Mouse (Mus musculus): Measurements from ENCODE around the gene Ice1. TPM values are rescaled to one million over a fixed set of nuclear protein-coding genes. Genes with fewer than 3 reads are reported as not detected.

The Ice1 gene
- polyA plus RNA-seq, 1 experiment from 2014 or later: 10.8 TPM

DNA sequence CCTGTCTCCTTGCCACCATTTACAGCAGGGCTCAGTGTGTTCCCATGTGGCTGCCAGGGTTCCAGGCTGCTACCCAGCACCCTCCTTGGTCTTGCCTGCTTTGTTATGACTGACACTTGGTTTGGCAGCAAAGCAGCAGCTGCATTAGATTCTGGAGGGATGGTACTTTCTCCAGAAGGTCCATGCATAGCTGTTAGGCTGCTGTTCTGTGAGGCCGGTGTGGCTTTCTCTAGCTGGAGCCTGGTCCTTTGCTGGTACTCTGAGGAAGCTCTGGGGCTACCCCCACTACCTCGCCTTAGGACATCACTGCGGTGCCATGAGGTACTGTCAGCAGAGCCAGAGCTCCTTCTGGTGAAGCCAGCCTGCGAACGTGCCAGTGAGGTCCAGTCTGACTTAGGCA lies 32.1 kb downstream of the Ice1 start:
- no peak overlapping the region for H3K9ac ChIP-seq
- H3K9me3 ChIP-seq (replicated peaks): no peaks in the 10 kb centered on the region
- no peaks in the 10 kb centered on the region for H3K27me3 ChIP-seq
- no peak for ATAC-seq (replicated peaks; ENCODE audit: insufficient number of reproducible peaks, insufficient read depth, low FRiP score, low read depth)
- H3K27ac ChIP-seq: no peak overlapping the region
- no peak overlapping the region for H3K4me2 ChIP-seq
- no peaks in the 10 kb centered on the region for H3K4me1 ChIP-seq (replicated peaks)
- H3K36me3 ChIP-seq: peaks cover 96% of the 10 kb centered on the region
- no peak overlapping the region for H3K4me3 ChIP-seq
- WGBS: 96% methylated on average over 5 of the region's 5 CpGs

DNA sequence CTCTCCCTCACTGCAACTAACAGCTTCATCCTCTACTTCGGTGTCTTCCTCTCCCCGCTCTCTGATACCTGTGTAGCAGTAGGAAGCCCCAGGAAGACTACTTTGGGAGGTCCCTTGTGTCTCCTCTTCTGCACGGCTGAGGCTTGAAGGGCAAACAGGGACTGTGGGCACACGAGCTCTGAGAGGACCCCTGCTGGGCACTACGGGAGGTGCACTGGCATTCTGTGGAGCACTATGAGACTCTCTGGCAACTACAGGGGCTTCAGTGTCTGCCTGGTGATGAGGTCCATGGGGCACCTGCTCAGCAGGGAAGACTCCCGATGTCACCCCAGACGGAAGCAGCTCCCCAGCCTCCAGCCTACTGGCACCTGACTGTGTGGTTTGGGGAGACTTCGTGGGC lies 32.7 kb downstream of the Ice1 start:
- WGBS: 84% methylated on average over 8 of the region's 8 CpGs
- H3K4me1 ChIP-seq (replicated peaks): no peaks in the 10 kb centered on the region
- ATAC-seq (replicated peaks; ENCODE audit: insufficient number of reproducible peaks, insufficient read depth, low FRiP score, low read depth): no peak
- H3K4me3 ChIP-seq: no peak overlapping the region
- no peaks in the 10 kb centered on the region for H3K27me3 ChIP-seq
- peaks cover 96% of the 10 kb centered on the region for H3K36me3 ChIP-seq
- H3K27ac ChIP-seq: no peak overlapping the region
- H3K4me2 ChIP-seq: no peak overlapping the region
- no peaks in the 10 kb centered on the region for H3K9me3 ChIP-seq (replicated peaks)
- no peak overlapping the region for H3K9ac ChIP-seq

DNA sequence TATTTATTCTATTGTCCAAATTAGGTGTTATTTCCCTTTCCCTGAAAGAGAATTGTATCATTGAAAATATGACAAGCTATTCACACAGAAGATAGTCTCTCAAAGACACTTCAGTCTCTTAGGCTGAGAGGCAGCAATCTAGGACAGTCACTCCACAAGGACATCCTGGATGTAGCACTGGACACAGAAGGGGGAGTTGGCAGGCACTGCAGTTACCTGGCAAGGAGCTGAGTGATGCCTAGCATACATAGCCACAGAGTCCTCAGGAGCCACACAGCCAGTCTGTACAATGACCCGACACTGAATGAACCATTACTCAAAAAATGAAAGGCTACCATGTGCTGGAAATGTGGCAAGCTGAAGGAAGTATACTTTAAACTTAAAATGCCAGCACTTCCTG lies 35.9 kb downstream of the Ice1 start:
- no peaks in the 10 kb centered on the region for H3K4me1 ChIP-seq (replicated peaks)
- H3K36me3 ChIP-seq: peaks cover 76% of the 10 kb centered on the region
- H3K27me3 ChIP-seq: no peaks in the 10 kb centered on the region
- no peak for ATAC-seq (replicated peaks; ENCODE audit: insufficient number of reproducible peaks, insufficient read depth, low FRiP score, low read depth)
- 82% methylated on average over 1 of the region's 1 CpGs for WGBS
- H3K4me3 ChIP-seq: no peak overlapping the region
- no peak overlapping the region for H3K9ac ChIP-seq
- no peak overlapping the region for H3K27ac ChIP-seq
- no peak overlapping the region for H3K4me2 ChIP-seq
- no peaks in the 10 kb centered on the region for H3K9me3 ChIP-seq (replicated peaks)

DNA sequence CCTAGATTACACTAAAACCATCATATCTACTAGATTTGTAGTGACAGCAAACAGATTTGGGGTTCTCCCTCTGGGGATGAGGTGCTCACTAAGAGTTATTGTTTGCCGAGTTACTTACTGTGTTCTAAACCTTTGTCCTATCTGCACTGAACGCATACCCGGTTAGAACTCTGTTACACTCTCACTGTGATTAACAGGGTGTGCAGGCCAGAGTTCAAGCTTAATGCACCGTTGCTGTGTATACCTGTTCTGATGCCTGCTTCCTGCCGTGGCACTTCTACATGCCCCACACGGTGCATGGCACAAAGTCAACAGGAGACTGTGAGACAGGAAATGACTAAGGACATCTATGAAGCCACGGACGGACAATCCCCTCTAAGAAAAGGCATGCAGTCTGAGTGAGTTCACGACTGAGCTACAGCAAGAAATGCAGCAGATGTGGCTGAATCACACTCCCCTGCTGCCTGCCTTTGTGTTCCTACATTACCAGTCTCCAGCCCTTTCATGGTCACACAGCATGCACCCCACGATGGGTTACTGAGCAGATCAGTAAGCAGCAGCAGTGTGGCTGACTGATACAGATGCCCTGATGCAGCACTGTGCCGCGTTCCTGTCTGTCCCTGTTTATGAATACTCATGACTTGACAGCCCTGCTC lies 37.3 kb downstream of the Ice1 start:
- Histone ChIP-seq H3K36me3 (peaks cover 71% of the 10 kb centered on the region), H3K4me2 (no peak overlapping the region), H3K9me3 (replicated peaks) (no peaks in the 10 kb centered on the region), H3K27ac (no peak overlapping the region), H3K4me3 (no peak overlapping the region), H3K27me3 (no peaks in the 10 kb centered on the region), H3K4me1 (replicated peaks) (no peaks in the 10 kb centered on the region), H3K9ac (no peak overlapping the region)
- no peak for ATAC-seq (replicated peaks; ENCODE audit: insufficient number of reproducible peaks, insufficient read depth, low FRiP score, low read depth)
- 78% methylated on average over 12 of the region's 12 CpGs for WGBS

DNA sequence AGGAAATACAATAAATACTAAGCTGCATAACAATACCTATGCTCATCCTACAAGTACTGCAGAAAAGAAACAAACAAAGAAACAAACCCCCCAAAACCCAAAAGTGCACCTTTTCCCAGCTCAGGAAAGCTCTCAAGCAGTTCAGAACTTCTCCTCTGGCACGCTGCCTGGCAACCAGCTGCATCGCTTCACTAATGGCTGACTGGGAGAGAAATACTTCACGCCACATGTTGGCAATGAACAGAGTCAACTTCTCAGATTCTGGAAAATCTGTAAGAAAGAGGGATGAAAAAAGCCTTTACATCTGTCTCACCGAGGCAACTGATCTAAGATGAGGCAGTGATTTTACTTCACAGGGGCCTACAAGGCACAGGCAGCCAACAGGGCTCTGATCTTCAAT lies 38.5 kb downstream of the Ice1 start:
- no peak for ATAC-seq (replicated peaks; ENCODE audit: insufficient number of reproducible peaks, insufficient read depth, low FRiP score, low read depth)
- WGBS: 78% methylated on average over 4 of the region's 4 CpGs

DNA sequence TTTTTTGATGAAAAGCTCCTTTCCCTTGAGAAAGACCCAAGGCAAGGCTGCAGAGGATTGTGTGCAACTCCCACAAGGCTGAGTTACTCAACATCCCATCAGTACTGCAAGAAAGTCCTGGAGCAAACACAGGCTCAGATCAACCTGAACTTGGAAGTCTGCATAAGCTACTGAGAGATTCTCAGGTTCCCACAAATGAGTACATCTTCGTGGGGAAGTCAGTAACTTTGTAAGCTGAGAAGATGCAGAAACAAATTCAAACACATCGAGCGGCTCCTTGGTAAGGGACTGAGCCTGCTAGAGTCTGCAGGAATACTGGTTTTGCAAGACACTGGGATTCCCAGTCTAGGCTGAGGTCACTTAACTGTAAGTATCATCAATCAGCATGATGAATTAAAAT lies 40.5 kb downstream of the Ice1 start:
- no peaks in the 10 kb centered on the region for H3K9me3 ChIP-seq (replicated peaks)
- no peak overlapping the region for H3K27ac ChIP-seq
- peaks cover 71% of the 10 kb centered on the region for H3K36me3 ChIP-seq
- H3K9ac ChIP-seq: no peak overlapping the region
- no peak overlapping the region for H3K4me2 ChIP-seq
- no peak for ATAC-seq (replicated peaks; ENCODE audit: insufficient number of reproducible peaks, insufficient read depth, low FRiP score, low read depth)
- H3K4me1 ChIP-seq (replicated peaks): no peaks in the 10 kb centered on the region
- 90% methylated on average over 3 of the region's 3 CpGs for WGBS
- no peaks in the 10 kb centered on the region for H3K27me3 ChIP-seq
- H3K4me3 ChIP-seq: no peak overlapping the region

More for the DNA sequence above, 38.5 kb downstream of the Ice1 start:
- Histone ChIP-seq H3K27ac (no peak overlapping the region), H3K27me3 (no peaks in the 10 kb centered on the region), H3K4me3 (no peak overlapping the region), H3K4me2 (no peak overlapping the region), H3K4me1 (replicated peaks) (no peaks in the 10 kb centered on the region), H3K9ac (no peak overlapping the region), H3K36me3 (peaks cover 71% of the 10 kb centered on the region), H3K9me3 (replicated peaks) (no peaks in the 10 kb centered on the region)

DNA sequence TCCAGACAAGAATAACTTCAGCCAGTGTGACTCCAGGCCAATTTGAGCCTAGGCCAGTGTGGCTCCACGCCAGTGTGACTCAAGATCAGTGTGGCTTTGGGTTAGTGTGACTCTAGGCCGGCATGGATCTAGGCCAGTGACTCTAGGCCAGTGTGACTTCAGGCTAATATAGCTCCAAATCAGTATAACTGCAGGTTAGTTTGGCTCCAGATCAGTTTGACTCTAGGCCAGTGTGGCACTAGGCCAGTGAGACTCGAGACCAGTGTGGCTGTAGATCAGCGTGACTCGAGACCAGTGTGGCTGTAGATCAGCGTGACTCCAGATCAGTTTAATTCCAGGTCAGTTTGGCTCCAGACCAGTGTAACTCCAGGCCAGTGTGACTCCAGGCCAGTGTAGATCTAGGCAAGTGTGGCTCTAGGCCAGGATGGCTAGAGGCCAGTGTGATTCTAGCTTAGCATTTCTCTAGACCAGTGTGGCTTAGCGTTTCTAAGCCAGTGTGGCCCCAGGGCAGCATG lies 47.1 kb downstream of the Ice1 start:
- H3K9ac ChIP-seq: no peak overlapping the region
- ATAC-seq (replicated peaks; ENCODE audit: insufficient number of reproducible peaks, insufficient read depth, low FRiP score, low read depth): peak; percentile 56; the same call in 1 of the 2 replicates
- H3K27ac ChIP-seq: no peak overlapping the region; the same call in 1 of the 2 replicates
- H3K36me3 ChIP-seq: peaks cover 77% of the 10 kb centered on the region
- H3K27me3 ChIP-seq: no peaks in the 10 kb centered on the region
- WGBS: 72% methylated on average over 7 of the region's 7 CpGs
- no peaks in the 10 kb centered on the region for H3K4me1 ChIP-seq (replicated peaks)
- no peaks in the 10 kb centered on the region for H3K9me3 ChIP-seq (replicated peaks)
- no peak overlapping the region for H3K4me3 ChIP-seq
- no peak overlapping the region for H3K4me2 ChIP-seq

DNA sequence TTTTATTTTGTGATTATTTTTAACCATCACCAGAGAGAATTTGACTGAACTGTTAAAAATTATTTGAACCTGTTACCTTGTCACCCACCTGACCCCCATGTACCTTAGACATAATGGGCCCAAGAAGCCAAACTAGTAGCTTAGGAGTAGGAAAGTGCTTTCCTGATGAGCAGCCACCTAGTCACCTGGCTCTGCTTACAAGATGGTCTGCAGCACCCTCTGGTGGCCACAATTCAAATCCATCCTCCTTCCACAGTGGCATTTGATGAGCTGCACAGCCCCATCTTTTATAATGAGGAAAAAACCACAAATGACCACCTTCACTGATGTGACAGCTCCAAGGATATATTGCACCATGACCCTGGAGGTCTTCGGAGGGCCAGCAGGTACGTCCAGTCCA lies 50.5 kb downstream of the Ice1 start:
- no peak overlapping the region for H3K4me2 ChIP-seq
- H3K4me1 ChIP-seq (replicated peaks): no peaks in the 10 kb centered on the region
- H3K9ac ChIP-seq: no peak overlapping the region
- no peak overlapping the region for H3K4me3 ChIP-seq
- H3K9me3 ChIP-seq (replicated peaks): no peaks in the 10 kb centered on the region
- no peak for ATAC-seq (replicated peaks; ENCODE audit: insufficient number of reproducible peaks, insufficient read depth, low FRiP score, low read depth)
- H3K36me3 ChIP-seq: peaks cover 50% of the 10 kb centered on the region
- 83% methylated on average over 2 of the region's 2 CpGs for whole genome bisulfite sequencing
- H3K27me3 ChIP-seq: no peaks in the 10 kb centered on the region
- H3K27ac ChIP-seq: no peak overlapping the region

DNA sequence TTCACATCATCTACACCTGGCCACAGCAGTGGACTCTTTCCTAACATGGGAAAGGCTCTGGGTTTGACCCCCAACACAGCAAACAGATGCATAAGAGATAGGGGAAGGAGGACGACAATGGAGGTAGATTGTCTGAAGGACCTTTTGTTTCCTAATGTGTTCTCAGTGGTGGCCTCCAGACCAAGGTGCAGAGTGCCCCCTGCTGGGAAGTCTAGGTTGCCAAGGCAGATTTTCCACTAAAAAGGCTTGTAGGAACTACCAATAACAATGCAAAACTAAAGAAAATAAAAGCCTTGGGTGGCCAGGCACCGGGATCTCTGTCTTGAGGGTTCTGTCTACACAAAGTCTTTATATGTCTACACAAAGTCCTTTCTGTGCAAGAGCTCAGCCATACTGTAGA lies 54.9 kb downstream of the Ice1 start:
- no peak for ATAC-seq (replicated peaks; ENCODE audit: insufficient number of reproducible peaks, insufficient read depth, low FRiP score, low read depth)
- 28% methylated on average over 2 of the region's 2 CpGs for WGBS

DNA sequence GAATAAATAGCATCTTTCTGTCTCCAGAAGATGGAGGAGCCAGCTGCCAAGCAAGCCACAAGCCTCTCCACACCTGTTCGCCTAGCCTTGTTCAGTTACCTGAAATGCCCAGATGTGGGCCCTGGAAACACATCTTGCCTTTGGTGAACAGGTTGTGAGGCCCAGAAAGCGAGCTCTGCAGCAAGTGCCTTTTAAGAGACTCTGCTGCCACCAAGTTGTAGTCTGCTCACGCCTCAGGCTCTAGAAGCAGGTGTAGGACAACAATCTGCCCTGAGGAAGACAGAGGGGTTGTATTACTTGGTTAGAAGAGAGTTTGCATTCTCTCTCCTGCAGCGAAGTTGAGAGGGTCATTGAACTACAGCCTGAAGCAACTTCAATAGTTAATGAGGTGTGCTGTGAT lies 55.9 kb downstream of the Ice1 start:
- no peak overlapping the region for H3K4me2 ChIP-seq
- no peak for ATAC-seq (replicated peaks; ENCODE audit: insufficient number of reproducible peaks, insufficient read depth, low FRiP score, low read depth)
- H3K4me1 ChIP-seq (replicated peaks): no peaks in the 10 kb centered on the region
- 88% methylated on average over 4 of the region's 4 CpGs for WGBS
- H3K4me3 ChIP-seq: no peak overlapping the region
- no peak overlapping the region for H3K27ac ChIP-seq
- no peak overlapping the region for H3K9ac ChIP-seq
- H3K9me3 ChIP-seq (replicated peaks): no peaks in the 10 kb centered on the region
- H3K36me3 ChIP-seq: peaks cover 17% of the 10 kb centered on the region; the same call in 1 of the 2 replicates
- H3K27me3 ChIP-seq: no peaks in the 10 kb centered on the region

More for the DNA sequence above, 54.9 kb downstream of the Ice1 start:
- no peaks in the 10 kb centered on the region for H3K9me3 ChIP-seq (replicated peaks)
- H3K36me3 ChIP-seq: peaks cover 24% of the 10 kb centered on the region; the same call in 1 of the 2 replicates
- H3K4me3 ChIP-seq: no peak overlapping the region
- no peaks in the 10 kb centered on the region for H3K27me3 ChIP-seq
- no peaks in the 10 kb centered on the region for H3K4me1 ChIP-seq (replicated peaks)
- H3K4me2 ChIP-seq: no peak overlapping the region
- H3K27ac ChIP-seq: no peak overlapping the region
- no peak overlapping the region for H3K9ac ChIP-seq

DNA sequence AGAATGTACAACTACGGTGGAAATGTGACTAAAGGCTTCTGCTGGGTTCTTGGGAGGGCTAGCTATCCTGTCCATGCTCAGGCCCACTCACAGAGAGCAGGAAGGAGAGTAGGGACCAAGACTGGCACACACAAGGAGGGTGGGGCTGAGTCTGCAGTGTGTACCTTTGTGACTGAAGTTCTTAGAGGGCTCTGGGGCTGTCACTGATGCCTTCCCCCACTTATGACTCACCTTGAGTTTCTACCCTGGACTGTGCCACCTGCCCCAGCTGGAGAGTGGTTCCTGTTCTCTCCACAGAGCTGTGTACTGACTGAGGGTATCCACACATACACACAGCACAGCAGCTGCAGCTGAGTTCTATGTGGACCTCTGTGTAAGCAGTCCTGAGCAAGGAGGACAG lies 63.2 kb downstream of the Ice1 start:
- Histone ChIP-seq H3K27me3 (no peaks in the 10 kb centered on the region), H3K4me3 (no peak overlapping the region), H3K27ac (no peak overlapping the region), H3K9me3 (replicated peaks) (no peaks in the 10 kb centered on the region), H3K36me3 (no peaks in the 10 kb centered on the region), H3K4me1 (replicated peaks) (no peaks in the 10 kb centered on the region), H3K4me2 (no peak overlapping the region), H3K9ac (no peak overlapping the region)
- ATAC-seq (replicated peaks; ENCODE audit: insufficient number of reproducible peaks, insufficient read depth, low FRiP score, low read depth): no peak
- WGBS: 80% methylated on average over 1 of the region's 1 CpGs

DNA sequence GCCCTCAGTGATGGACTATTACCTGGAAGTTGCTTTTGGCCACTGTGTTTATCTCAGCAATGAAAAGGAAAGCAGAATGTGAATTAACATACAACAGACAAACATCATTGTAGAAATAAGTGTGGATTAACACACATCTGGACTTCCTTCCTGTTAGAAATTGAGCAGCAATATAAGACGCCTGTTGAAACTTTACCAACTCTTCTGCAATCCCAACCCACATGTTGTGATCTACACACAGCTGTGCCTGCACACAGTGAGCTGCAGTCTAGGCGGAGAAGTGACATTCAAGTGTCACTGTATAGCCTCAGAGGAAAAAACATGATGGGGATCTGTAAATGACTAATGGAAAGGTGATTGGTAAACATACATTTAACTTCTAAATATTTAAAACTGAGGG lies 69.5 kb downstream of the Ice1 start:
- no peak for ATAC-seq (replicated peaks; ENCODE audit: insufficient number of reproducible peaks, insufficient read depth, low FRiP score, low read depth)
- 63% methylated on average over 2 of the region's 2 CpGs for WGBS
- Histone ChIP-seq H3K9me3 (replicated peaks) (no peaks in the 10 kb centered on the region), H3K27ac (no peak overlapping the region), H3K4me1 (replicated peaks) (no peaks in the 10 kb centered on the region), H3K9ac (no peak overlapping the region), H3K36me3 (no peaks in the 10 kb centered on the region), H3K4me2 (no peak overlapping the region), H3K4me3 (no peak overlapping the region), H3K27me3 (no peaks in the 10 kb centered on the region)

All from heart, embryonic 15.5 days (tissue).